Mouse (Mus musculus) bone marrow, adult 2 months (tissue): ENCODE results near the gene Grk1.

Experiments
- CTCF ChIP-seq: fragments of 200-500 bp; IDR thresholded peaks from 2 replicates; pipeline ENCODE4 v1.5.1; 2011; ENCODE audit warnings: low read length, control low read depth; ENCODE audit not compliant: control insufficient read depth, insufficient read depth
- POLR2A ChIP-seq: fragments of 200-500 bp; IDR thresholded peaks from 2 replicates; pipeline ENCODE4 v1.6.1; 2011; ENCODE audit warnings: low read depth, mild to moderate bottlenecking, control low read depth, low read length, borderline replicate concordance; ENCODE audit not compliant: control insufficient read depth

DNA sequence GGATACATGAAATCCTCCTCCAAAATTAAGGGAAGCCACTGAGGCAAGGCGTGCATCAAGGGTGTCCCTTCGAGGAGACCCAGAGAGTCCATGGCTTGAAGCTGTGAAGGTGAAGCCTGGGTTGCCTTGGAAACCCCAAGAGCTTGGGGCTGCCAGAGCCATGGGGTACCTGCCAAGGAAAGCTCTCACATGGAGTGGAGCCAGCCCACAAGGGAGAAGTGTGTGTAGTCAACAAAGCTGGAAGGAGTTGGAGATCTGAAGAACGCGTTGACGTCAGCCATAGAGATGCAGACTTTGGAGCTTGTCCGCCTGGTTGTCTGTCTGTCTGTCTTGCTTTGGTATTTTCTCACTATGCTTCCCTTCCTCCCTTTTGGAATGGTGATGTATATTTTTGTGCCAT, 16.1 kb downstream of the Grk1 start:
- TF ChIP-seq CTCF (no peak), POLR2A (no peak)
